Mouse (Mus musculus): ENCODE measurements at regions not wholly inside any gene's neighbourhood (a gene's known extent, or its start where the extent isn't known, plus 50 kb on each side); places are given as distances from the start of the nearest gene placed in this dataset.

DNA sequence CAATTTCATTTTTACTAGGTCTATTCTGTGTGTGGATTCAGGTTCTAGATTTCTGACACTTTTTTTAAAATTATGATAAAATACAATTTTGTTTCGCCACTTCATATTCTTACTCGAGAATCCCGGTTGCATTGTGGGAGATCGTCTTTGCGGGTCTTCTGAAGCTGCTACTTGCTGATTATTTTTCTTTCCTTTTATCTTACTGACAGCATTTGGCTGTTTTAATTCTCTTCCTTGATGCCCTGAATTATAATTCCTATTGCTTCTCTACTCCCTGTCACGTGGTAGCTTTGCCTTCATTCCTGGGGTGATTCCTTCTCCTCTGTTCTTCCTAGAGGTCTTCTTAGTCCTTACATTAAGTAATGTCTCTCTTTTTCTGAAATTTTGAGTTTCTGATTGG is 193.8 kb upstream of the Tent5a start:
- DNase-seq, result no peak

- no peak for DNase-seq
These were observed 171.9 kb upstream of the Tent5a start for GRCm38 (mm10) chr9:85499006-85499405.

DNA sequence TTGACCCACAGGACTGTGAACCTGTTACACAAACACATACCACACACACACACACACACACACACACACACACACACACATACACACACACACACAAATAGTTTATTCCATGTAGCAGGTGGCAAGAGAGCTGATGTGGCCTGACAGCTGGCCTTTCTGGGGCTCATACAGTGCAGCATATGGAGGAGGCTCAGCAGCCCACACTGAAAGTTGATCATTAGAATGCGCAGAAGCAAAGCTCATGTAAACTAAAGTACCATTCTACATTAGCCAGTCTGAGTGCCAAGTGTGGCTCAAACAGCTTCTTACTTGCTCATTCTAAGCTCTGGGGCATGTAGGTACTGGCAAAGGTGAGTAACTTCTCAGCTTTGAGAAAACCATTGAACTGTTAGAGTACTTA is 170.2 kb upstream of the Tent5a start:
- DNase-seq, result no peak

DNA sequence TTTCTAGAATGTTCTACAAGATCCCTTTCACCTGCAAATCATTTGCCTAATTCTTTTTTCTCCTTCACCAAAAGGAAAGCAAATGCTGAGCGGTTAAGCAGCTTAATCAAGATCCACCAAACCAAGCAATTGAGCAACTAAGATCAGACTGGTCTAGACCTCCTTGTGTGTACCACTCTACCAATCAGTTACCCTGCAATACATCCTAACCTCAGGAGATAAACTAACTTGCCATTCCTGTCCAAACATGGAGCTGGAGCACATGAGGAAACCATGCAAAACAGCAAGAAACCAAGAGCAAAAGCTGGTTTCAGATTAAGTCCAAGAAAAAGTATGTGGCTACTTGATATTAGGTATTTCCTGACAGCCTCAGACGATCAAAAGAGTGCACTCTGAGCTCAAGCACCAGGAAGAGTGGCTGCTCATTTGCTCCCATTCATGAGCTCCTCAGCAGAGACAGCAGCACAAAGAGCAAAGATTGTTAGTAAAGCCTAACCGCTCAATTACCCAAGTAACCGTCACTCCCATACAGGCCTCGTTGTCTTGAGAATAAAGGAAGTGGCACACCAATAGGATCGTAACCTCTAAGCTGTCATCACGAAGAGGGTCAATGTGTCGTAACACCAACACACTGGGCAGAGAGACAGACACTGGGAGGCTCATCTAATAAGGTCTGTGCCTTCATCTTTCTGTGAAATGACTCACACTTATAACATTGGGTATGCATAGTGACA is 169.5 kb upstream of the Tent5a start:
- no peak for DNase-seq

DNA sequence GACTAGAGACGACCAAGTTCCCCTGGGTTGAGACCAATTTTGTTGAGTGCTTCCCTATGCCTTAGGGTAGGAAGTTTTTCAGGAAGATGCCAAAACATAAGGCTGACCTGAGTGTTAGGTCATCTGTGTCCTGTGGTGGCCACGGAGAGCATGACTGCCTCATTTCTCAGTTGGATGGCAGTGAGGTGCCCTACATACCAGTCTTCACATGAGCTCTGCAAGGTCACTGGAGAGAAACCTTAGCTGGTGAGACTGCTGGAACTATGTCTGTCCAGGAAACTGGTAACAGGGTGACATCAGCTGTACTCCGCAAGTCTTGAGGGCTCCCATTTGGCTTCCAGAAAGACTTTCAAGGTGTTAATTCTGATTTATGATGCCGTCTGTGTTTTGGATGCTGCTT is 167.9 kb upstream of the Tent5a start:
- DNase-seq, result no peak

GRCm38 (mm10) chr9:85493760-85494159 is 166.6 kb upstream of the Tent5a start:
- DNase-seq, result no peak

- DNase-seq, result no peak
These were observed 163.2 kb upstream of the Tent5a start for GRCm38 (mm10) chr9:85490367-85490766.

GRCm38 (mm10) chr9:85487915-85488314 is 160.8 kb upstream of the Tent5a start:
- no peak for DNase-seq

DNA sequence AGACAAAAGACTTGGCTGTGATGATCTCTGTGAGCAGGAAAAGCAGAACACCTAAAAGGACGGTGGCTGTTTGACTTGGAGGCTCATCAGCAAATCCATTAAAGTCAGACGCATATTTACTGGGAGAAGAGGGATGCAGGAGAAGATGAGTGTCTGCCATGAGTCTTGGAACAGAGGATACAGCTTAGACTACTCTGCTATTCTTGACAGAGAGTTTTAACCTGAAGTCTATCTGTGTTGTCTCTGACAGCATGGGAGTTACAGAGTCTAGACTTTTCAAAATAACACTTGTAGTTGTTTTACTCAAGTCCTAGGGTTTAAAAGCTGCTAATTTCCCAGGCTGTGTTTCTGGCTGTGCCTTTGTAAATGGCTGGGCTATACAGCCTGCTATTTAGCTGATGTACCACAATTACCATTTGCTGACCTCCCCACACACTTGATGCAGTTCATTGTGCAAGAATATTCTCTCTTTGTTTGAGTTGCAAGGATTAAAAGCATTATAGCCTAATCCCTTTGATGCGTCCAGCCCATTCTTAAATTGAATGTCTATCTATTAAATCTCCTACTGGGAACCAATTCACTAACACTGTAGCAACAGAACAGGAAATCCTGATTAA is 160.0 kb upstream of the Tent5a start:
- no peak for DNase-seq

- DNase-seq, result no peak
These were observed 158.6 kb upstream of the Tent5a start for GRCm38 (mm10) chr9:85485749-85486148.

DNA sequence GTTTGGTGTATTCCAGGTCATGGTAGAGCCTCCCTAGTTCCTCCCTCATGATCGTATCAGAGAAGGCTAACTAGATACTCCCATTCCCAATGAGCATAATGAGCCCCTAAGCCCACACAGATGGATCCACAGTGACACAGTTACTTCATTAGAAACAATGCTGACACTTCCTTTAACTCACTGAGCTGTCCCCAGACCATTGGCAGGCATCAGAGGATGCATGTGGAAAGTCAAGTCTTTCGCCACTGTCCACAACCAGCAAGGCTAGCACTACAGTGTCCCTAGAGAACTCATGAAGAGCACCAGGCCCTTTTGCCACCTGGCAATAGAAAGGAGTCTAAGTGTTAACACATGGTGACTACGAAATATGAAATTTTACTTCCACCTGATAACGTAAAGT is 156.1 kb upstream of the Tent5a start:
- DNase-seq, result no peak

DNA sequence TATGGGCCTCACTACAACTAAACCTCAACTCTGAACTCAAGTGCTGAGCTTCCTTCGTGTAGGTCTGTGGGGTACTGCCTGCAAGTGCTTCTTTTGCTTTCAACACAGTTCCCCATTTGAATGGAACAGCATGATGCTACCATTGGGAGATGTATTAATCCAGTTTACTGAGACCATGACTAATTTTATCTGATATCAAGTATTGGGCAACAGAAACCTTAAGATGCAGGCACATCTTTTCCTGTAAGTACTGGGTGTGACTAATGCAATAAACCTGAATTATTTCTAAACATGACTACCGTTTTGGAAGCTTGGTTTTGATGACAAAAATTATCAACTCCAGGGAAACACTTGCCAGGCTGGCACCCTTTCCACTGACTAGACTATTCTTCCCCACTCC is 153.4 kb upstream of the Tent5a start:
- DNase-seq, result no peak

DNA sequence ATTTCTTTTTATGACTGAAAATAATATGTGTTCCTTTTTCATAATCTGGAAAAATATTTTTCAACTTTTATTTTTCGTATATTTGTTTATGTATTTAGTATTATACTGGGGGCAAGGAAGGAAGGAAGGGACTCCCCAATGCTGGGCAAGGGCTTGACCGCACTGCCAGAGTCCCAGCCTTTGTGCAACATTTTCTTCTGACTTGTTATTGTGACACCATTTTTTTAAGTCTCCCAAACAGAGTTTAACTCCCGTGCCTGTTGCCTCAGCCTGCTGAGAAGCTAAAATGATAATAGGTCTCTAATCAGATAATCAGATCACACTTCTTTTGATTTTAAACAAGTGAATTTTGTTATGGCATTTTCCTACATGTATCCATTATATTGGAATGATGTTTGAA is 148.1 kb upstream of the Tent5a start:
- no peak for DNase-seq

GRCm38 (mm10) chr9:85470264-85470821 is 143.2 kb upstream of the Tent5a start:
- DNase-seq, result no peak

GRCm38 (mm10) chr9:85469288-85469687 is 142.1 kb upstream of the Tent5a start:
- DNase-seq, result no peak

GRCm38 (mm10) chr9:85466671-85467070 is 139.5 kb upstream of the Tent5a start:
- no peak for DNase-seq

DNA sequence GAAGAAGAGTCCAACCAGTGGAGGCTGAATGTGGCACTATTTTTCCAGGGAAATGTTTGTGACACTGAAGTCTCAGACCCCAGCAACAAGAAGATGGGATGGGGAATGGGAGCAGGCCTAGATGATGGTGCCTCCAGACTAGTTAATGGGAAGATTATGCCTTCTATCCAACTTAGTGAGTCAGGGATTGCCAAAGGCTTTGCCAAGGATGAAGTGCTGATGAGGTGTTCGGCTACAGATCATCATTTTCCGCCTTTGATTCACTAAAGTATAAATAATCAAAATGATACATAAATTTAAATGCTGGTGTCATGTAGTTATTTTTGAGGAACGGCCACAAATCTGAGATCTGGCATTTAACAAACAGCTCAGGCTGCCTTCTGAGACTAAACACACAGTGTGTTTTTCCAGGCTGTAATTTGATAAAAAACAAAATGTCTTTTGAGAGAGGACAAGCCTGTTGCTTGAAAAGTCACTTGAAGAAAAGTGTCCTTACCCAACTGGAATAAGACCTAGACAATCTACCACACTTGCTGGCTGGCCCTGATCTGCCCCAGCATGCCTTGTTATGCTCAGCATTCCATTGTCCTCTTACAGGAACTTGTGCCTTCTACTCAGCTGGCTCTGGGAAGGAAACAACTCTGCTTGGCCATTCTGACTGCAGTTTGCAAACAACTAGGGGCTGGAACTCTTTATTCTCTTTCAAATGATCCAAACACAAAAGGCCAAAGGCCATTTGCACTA is 132.1 kb upstream of the Tent5a start:
- no peak for DNase-seq

- no peak for DNase-seq
These were observed 131.2 kb upstream of the Tent5a start for GRCm38 (mm10) chr9:85458356-85458755.

- DNase-seq, result no peak
These were observed 130.3 kb upstream of the Tent5a start for GRCm38 (mm10) chr9:85457400-85457799.

DNA sequence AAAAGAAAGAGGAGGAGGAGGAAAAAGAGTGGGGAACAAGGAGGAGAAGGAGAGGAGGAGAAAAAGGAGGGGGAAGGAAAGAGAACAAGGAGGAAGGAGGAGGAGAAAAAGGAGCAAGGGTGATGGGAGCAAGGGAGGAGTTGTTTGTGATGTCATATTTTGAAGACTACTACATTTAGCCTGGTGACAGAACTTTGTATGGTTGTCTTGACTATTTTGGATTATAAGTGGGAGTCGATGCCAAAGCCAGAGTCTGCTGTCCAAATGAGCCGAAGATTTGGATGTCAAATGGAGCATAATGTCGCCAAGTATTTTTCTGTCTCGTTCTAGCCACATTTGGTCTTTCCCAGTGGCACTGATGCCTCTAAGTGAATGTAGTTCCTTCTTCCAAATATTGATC is 128.2 kb upstream of the Tent5a start:
- DNase-seq, result no peak

GRCm38 (mm10) chr9:85452196-85452857 is 125.2 kb upstream of the Tent5a start:
- DNase-seq, result no peak

- DNase-seq, result no peak
These were observed 124.2 kb upstream of the Tent5a start for GRCm38 (mm10) chr9:85451349-85451748.

DNA sequence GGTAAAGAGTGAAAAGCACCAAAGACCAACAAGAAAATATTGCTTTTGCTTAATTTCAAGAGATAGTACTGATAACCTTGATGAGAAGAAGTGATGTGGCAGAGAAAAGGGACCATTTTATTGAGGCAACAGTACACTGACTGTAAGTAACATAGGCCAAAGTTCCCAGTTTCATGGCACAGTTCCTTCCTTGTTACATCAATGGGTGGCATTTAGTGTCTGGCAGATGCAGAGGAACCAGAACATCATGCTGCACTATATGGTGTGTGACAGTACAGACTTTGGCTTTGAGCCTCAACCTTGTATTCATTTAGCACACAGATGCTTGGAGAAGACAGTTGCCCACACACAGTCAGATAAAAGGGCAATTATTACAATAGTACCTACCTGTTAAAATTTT is 123.7 kb upstream of the Tent5a start:
- DNase-seq, result no peak

Measured in kidney, adult 18-20 months (tissue).